Mouse (Mus musculus) heart, adult 2 months (tissue): ENCODE measurements around the gene Crisp2. TPM values are rescaled to one million over a fixed set of nuclear protein-coding genes. Genes with fewer than 3 reads are reported as not detected.

Experiments used
- DNase-seq, 2 experiments: peaks; one replicate each; pipeline ENCODE4 v3.0.0; 2021
- H3K27ac ChIP-seq: fragments of 200-600 bp; 2 replicates; pipeline ENCODE4 v1.8.1; 2022
- H3K27me3 ChIP-seq: fragments of 200-500 bp; 2 replicates; pipeline ENCODE4 v1.6.1; 2012; ENCODE audit warnings: mild to moderate bottlenecking, low read length, inconsistent platforms, mixed read lengths; ENCODE audit not compliant: control insufficient read depth, insufficient read depth
- H3K36me3 ChIP-seq: fragments of 200-500 bp; 2 replicates; pipeline ENCODE4 v1.6.1; 2012; ENCODE audit warnings: low read length, inconsistent platforms; ENCODE audit not compliant: control insufficient read depth, insufficient read depth
- H3K4me1 ChIP-seq: fragments of 200-500 bp; 2 replicates; pipeline ENCODE4 v1.6.1; 2011; ENCODE audit warnings: low read length; ENCODE audit not compliant: control insufficient read depth, insufficient read depth
- H3K4me3 ChIP-seq: fragments of 200-600 bp; 2 replicates; pipeline ENCODE4 v1.8.1; 2022
- H3K79me2 ChIP-seq: fragments of 200-500 bp; replicated peaks from 2 replicates; pipeline ENCODE4 v1.6.1; 2012; ENCODE audit warnings: mild to moderate bottlenecking, inconsistent platforms, low read length, moderate library complexity, mixed read lengths; ENCODE audit not compliant: control insufficient read depth, insufficient read depth
- H3K9ac ChIP-seq: fragments of 200-500 bp; 2 replicates; pipeline ENCODE4 v1.6.1; 2012; ENCODE audit warnings: low read depth, mild to moderate bottlenecking, control low read depth, inconsistent platforms, low read length, mixed read lengths
- CTCF ChIP-seq: fragments of 200-600 bp; IDR thresholded peaks from 2 replicates; pipeline ENCODE4 v1.8.1; 2022; ENCODE audit warnings: antibody characterized with exemption, mild to moderate bottlenecking, moderate library complexity
- EP300 ChIP-seq: fragments of 200-500 bp; IDR thresholded peaks from 2 replicates; pipeline ENCODE4 v1.6.1; 2011; ENCODE audit warnings: low read depth, low read length, control low read depth; ENCODE audit not compliant: insufficient read depth
- POLR2A ChIP-seq: fragments of 200-500 bp; IDR thresholded peaks from 2 replicates; pipeline ENCODE4 v1.6.1; 2011; ENCODE audit warnings: mild to moderate bottlenecking, low read depth, low read length, control low read depth; ENCODE audit not compliant: insufficient read depth
- WGBS: fragments of 180-500 bp; shearing (Covaris S2); methylation state at CpG from one replicate; pipeline ENCODE4 v1.1.7; 2018; 5-methylcytosine and 5-hydroxymethylcytosine counted together
- intact Hi-C: fragments of 180-260 bp; cut with DNase I; formaldehyde crosslinking; loops from one replicate; pipeline ENCODE4 v1.15.1; 2025
- polyA plus RNA-seq: library from polyadenylated mRNA; depleted of rRNA; stranded (reverse); fragments of >200 nt; gene quantifications from 2 replicates; pipeline ENCODE4 v1.2.3, GENCODE M21; 2012
- total RNA-seq, 2 experiments: library from RNA; stranded (reverse); gene quantifications; 2 replicates each; pipeline ENCODE4 v1.2.3; 2021

Gene Crisp2
- total and polyA plus RNA-seq, 3 experiments, result 0.10 TPM; not detected in 2

DNA sequence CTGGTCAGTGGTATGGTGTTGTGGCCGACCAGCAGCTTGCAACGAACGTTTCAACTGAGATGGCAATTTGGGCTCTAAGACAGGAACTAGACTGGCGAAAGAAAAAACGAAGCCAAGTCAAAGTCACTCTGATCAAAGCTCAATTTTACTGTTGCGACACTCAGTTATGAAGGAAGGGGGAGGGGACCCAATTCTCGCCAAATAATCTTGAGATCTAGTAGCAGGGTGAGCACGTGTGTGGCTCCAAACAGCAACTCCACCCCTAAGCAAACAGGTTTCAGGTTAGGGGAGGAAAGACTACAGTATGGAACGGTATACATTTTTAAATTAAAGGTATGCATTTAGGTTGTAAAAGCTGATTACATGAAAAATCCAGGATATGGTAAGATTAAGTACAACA is 14.7 kb upstream of the Crisp2 start:
- WGBS, result 64% methylated on average over 9 of the region's 9 CpGs
- intact Hi-C loops, result no loop called here

DNA sequence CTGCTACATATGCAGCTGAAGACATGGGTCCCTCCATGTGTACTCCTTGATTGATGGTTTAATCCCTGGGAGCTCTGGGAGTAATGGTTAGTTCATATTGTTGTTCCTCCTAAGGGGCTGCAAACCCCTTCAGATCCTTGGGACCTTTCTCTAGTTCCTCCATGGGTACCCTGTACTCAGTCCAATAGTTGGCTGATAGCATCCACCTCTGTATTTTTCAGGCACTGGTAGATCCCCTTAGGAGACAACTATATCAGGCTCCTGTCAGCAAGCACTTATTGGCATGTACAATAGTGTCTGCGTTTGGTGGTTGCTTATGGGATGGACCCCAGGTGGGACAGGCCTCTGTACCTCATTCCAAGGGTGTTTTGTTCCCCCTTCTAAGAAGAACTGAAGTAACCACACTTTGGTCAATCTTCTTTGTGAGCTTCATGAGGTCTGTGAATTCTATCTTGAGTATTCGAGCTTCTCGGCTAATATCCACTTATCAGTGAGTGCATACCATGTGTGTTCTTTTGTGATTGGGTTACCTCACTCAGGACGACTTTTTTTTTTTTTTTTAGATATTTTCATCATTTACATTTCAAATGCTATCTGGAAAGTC is 10.6 kb upstream of the Crisp2 start:
- Histone ChIP-seq H3K9ac (no peak overlapping the region), H3K27ac (no peak overlapping the region), H3K36me3 (no peaks in the 10 kb centered on the region), H3K4me1 (no peaks in the 10 kb centered on the region), H3K4me3 (no peak overlapping the region), H3K79me2 (no peaks in the 10 kb centered on the region), H3K27me3 (no peaks in the 10 kb centered on the region)
- DNase-seq, result no peak
- WGBS, result 61% methylated on average over 4 of the region's 4 CpGs
- intact Hi-C loops, result no loop called here
- TF ChIP-seq EP300 (no peak), POLR2A (no peak), CTCF (no peak)

More for the DNA sequence above, 14.7 kb upstream of the Crisp2 start:
- Histone ChIP-seq H3K4me1 (no peaks in the 10 kb centered on the region), H3K79me2 (no peaks in the 10 kb centered on the region), H3K9ac (no peak overlapping the region), H3K27me3 (no peaks in the 10 kb centered on the region), H3K27ac (no peak overlapping the region), H3K4me3 (no peak overlapping the region), H3K36me3 (no peaks in the 10 kb centered on the region)
- no peak for TF ChIP-seq EP300
- no peak for TF ChIP-seq CTCF
- no peak for TF ChIP-seq POLR2A
- DNase-seq, result no peak

DNA sequence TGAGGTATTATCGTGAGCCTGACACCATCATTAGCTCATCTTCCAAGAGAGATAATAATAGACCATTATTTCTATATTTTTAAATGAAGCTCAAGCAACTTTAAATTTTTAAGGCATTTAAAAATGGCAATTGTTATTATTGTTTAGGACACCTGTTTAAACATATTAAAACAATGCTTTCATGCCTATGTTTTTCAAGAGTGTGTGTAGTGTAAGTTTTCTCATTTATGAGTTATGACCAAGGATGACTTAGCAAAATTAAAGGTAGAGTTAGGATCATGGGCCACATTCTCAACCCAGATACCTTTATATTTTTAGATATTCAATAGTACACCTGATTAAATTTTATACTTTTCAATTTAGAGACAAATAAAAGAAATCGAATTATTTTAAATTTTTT is 5.5 kb upstream of the Crisp2 start:
- Histone ChIP-seq H3K27ac (no peak overlapping the region), H3K4me3 (no peak overlapping the region), H3K4me1 (no peaks in the 10 kb centered on the region), H3K9ac (no peak overlapping the region), H3K79me2 (no peaks in the 10 kb centered on the region), H3K36me3 (no peaks in the 10 kb centered on the region), H3K27me3 (no peaks in the 10 kb centered on the region)
- TF ChIP-seq EP300 (no peak), POLR2A (no peak), CTCF (no peak)
- no peak for DNase-seq
- intact Hi-C loops, result no loop called here
- WGBS, result 52% methylated on average over 2 of the region's 2 CpGs

DNA sequence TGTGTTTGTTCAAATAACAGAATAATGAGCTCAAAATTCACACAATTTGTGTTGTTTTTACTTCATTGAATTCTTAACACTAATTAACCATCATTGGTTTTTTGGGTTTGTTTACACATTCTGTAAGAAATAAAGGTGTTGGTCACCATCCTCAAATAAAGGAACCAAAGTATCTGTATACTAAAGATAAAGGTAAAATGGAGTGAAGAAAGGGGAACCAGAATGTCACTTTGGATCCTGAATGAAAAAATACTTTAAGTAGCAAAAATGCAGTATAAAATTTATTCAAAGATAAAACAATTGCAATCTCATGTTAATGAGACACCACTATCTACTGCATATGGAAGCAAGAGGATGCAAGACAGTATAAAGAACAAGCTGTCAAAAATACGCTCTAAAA is 4.8 kb upstream of the Crisp2 start:
- 71% methylated on average over 1 of the region's 1 CpGs for WGBS
- Histone ChIP-seq H3K79me2 (no peaks in the 10 kb centered on the region), H3K4me1 (no peaks in the 10 kb centered on the region), H3K4me3 (no peak overlapping the region), H3K9ac (no peak overlapping the region), H3K27ac (no peak overlapping the region), H3K27me3 (no peaks in the 10 kb centered on the region), H3K36me3 (no peaks in the 10 kb centered on the region)
- DNase-seq, result no peak
- no peak for TF ChIP-seq EP300
- TF ChIP-seq CTCF, result no peak
- TF ChIP-seq POLR2A, result no peak
- intact Hi-C loops, result no loop called here

DNA sequence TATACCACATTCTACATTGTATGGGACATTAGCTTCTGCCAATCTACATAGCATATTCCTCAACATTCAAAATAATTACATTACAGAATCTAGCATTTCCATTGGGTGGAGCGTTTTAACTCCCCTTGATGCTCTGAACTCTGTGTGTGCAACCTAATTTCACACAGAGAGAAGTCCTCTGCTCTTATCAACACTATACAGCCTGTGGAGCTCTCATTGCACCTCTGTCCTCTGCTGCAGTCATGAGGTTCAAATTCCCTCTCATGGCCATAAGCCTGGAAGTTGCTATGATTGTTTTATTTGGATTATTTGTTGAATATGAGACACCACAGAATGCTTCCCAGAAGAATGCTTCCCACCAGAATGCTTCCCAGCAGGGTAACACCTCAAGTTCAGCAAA is 4.1 kb upstream of the Crisp2 start, which contains the start of gene Rhag:
Gene Rhag, plus strand, starts transcription at position 193 of the 400 bp plus-strand sequence.
- DNase-seq, result no peak
- no peaks in the 10 kb centered on the region for H3K4me1 ChIP-seq
- H3K4me3 ChIP-seq, result no peak within 1 kb of the TSS
- H3K79me2 ChIP-seq, result no peaks in the 10 kb centered on the region
- H3K36me3 ChIP-seq, result no peaks in the 10 kb centered on the region
- no peak within 1 kb of the TSS for H3K9ac ChIP-seq
- 43% methylated on average over 1 of the region's 1 CpGs for WGBS
- no peak for TF ChIP-seq EP300
- no peak for TF ChIP-seq CTCF
- TF ChIP-seq POLR2A, result no peak
- intact Hi-C loops, result no loop called here
- no peak within 1 kb of the TSS for H3K27ac ChIP-seq
- H3K27me3 ChIP-seq, result no peaks in the 10 kb centered on the region

DNA sequence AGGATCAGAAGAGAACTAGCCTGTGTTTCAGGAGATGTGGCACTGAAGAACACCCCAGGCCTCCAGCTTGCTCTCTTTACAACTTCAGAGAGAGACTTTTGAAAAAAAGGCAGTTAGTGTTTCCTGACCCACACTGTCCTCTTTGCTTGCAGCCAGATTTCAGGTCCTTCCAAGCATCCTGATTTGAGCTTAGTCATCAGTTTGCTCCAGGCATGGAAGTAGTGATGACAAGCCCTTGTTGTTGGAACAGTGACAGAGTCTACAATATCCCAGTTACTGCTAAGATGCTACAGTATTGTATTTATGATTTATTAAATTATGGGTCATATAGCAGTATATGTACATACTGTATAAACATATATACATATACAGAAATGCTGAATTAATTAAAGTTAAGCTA is 1.3 kb upstream of the Crisp2 start:
- TF ChIP-seq POLR2A, result no peak
- no peak for TF ChIP-seq CTCF
- no peak for TF ChIP-seq EP300
- Histone ChIP-seq H3K9ac (no peak overlapping the region), H3K27me3 (no peaks in the 10 kb centered on the region), H3K4me3 (no peak overlapping the region), H3K4me1 (no peaks in the 10 kb centered on the region), H3K36me3 (no peaks in the 10 kb centered on the region), H3K79me2 (no peaks in the 10 kb centered on the region), H3K27ac (no peak overlapping the region)
- intact Hi-C loops, result no loop called here
- no peak for DNase-seq
